Mouse (Mus musculus) right cerebral cortex, postnatal 36 days (tissue): Measurements from ENCODE around the gene Susd3.

ENCODE experiments used
- DNase-seq, 2 experiments: peaks; one replicate each; pipeline ENCODE4 v3.0.0; 2022; ENCODE audit warnings: low spot score in 2 of 2, mixed read lengths in 1 of 2

Gene Susd3

DNA sequence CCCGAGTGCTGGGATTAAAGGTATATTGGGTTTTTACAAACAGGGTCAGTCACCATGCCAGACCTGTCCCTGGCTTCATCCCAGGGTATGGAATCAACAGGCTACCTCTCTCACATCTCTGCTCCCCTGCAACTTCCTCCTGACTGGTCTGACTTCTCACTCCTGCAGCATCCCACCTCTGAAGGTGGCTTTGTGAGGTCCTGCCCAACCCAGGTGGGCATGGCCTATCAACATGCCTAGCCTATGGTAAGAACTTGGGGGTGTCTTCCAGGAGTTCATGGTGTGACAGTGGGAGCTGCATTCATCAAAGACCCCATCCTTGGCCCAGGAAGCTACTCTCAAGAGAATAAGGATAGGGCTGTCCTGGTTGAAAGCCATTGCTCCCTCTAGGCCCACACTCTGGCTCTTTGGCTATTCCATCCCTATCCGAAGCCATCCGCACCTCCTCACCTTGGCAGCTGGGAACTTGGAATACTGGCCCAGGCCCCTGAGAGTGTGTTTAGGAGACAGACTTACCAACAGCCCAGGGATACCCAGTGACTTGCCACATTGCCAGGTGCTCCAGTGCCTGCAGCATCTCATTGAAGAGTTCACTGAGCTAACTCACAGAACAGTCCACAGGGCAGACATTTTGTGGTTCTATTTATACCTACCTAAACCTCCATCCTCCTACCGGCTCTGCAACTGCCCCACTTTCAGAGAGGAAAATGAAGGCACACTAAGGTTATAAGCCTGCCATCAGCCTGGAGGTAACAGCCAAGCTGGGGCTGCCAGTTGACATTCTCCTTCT, 35.6 kb downstream of the Susd3 start:
- no peak for DNase-seq

DNA sequence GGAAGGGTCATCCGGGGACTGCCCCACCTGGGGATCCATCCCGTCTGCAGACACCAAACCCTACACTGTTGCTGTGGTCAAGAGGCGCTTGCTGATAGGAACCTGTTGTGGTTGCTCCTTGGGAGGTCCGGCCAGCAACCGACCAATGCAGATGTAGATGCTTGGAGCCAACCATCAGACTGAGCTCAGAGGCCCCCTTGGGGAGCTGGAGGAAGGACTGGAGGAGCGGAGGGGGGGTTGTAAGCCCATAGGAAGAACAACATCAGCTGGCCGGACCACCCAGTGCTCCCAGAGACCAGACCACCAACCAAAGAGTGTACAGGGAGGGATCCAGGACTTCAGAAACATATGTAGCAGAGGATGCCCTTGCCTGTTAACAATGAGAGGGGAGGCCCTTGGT, 39.2 kb downstream of the Susd3 start:
- no peak for DNase-seq

DNA sequence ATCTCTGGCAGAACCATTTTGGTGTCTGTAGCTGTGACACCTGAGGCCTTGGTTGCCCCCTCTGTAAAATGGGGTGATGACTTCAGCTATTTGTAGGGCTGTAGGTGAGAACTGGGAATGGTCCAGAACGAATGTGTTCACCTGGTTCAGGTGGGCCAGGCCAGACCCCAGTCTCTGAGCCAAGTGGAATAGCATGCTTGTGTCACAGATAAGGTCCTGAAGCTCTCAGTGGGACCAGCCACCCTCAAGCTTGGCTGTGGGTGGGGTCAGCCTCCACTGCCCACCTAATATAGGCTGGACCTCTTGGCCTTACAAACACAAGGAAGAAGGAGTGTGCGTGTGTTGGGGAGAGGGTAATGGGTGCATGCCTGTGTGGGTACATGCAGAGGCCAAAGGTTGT, 42.2 kb downstream of the Susd3 start:
- DNase-seq: no peak

DNA sequence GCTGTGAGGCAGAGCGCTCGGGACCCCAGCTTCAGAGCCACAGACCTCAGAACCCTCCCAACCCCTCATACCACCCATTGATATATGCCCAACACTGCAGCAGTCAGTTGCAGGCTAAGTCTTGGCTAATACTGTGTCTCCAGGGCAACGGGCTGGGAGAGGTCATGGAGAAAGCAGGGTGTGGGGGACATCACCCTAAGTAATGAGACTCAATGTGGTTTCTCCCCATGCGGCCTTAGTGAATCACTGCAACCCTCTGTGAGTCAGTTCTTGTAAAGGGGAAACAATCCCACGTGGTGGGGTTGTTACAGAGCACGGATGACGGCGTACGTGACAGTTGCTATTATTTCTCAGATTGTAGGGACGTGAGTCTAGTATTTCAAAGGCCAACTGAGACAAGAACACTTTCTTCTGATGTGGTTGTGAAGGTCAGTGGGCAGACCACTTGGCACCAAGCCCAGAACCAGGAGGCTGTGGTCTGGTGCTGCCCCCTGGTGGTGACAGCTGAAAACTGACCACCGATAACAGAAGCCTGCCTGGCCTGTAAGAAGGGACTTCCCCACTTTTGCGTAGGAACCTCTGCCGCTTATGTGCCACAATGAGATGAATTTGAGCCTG, 43.0 kb downstream of the Susd3 start:
- DNase-seq: peak; percentile 64 to 72

DNA sequence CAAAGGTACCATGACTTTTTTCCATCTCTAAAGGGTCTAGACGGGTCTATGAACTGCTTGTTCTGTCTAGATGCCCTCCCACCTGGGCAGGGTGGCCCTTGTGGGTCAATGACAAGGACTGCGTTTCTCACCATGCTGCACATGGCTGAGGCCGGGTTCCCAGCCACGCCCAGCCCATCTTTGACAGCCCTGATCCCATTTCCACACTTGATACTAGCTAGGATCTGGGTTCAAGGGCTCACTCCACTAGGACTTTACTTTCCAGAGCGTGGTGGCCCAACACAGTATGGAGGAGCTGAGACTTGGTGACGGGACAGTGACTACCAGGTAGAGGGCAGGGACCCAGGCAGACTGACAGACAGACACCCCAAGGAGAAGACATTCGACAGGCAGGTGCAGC, 46.0 kb downstream of the Susd3 start:
- DNase-seq: no peak

DNA sequence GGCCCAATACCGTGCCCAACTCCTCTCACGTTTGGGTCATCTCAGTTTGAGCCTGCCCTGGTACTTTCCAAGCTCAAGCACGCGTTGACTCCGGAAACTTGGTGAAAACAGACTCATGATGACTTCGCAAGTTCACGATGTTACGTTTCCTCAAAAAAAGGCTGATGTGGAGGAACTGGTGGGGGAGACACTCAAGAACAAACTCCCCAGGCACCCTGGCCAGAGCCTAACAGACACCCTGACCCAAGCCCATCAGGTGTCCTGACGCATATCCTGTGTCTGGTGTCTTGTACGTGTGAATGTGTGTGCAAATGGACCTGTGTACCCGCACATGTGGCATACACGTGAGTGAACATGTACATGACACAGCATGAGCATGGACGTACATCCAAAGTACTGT, 47.8 kb downstream of the Susd3 start:
- DNase-seq: no peak

DNA sequence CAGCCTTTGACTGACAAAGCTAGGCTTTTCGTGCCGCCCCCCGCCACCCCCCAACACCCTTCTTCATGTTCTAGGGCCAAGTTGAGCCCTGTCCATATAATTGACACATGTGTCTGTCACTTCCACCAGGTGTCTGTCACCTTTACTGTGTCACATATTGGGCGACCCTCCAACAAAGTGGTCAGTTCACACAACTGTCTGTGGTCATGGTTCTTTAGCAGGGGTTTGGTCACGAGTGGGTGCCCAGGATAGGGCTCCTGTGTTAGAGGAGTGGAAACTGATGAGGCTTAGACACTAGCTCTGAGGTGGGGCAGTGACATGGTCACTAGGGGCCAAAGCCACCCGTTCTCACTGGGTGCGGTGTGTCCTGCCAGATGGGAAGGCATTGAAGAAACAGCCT, 48.6 kb downstream of the Susd3 start:
- DNase-seq: no peak

DNA sequence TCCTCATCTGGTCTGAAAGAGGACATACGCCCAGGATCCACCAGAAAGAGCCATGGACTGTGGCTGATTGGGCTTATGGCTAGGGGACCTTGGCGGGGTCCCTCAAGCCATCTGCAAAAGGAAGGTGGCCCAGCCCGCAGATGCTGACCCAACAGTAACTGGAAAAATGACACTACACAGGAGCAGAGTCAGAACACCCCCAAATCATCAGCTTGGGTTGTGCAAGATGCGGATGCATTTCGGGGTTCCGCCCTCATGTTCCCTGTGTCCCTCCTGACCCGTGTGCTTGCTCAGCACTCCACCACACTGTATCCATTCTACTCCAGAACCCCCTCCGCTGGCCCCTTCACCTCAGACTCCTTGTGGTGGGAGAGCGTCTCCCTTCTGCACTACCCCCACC, 49.8 kb downstream of the Susd3 start:
- no peak for DNase-seq

DNA sequence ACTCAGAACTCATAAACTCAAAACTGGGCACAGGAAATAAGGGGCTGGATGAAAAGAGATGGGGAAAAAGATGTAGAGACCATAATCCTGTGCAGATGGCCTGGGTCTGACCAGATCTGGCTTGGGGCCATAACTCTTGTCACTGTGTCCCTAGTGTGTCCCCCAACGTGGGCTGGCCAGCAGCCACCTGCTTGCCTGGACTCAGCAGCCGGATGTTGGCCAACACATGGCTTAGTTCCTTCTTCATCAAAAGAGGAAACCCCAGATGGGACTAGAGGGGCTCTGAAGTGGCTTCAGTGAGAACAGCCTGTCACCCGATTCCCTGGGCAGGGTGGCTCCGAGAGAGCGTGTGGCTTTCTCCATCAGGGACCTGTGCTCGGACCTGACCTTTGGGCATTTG, 51.7 kb downstream of the Susd3 start:
- no peak for DNase-seq

DNA sequence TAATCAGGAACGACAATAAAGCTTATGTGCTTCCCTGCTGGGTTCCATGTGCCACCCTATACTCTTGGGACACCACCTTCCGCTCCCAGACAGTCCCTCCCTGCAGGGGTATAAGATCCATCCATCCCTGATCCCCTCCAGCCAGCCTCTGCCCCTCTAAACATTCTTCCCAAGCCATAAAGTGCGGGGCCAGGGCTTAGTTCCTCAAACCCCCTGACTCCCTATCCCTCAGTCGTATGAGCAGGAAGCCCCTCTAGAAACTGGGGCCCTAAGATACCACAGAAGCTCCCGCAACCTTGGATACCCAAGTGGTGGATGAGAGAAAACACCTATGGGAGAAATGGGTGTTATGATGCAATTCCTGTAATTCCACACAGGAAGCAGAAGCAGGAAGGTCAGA, 52.3 kb downstream of the Susd3 start:
- no peak for DNase-seq

DNA sequence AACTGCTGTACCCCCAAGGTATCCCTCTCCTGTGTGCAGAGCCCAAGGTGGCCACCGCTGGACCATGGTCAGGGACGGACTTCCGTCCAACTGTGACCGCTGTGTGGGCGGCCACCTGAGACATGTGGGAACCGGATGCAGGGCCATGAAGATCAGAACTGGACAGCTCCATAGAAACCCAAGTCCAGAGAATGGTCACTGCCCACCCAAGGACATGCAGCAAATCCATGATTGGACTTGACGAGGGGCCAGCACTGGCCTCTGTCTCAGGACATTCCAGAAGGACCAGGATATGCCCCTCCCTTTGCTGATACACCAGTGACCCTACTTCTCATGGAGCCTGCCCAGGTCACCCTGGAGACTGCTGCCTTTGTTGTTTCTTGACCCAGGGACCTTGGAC, 52.9 kb downstream of the Susd3 start:
- DNase-seq: no peak

DNA sequence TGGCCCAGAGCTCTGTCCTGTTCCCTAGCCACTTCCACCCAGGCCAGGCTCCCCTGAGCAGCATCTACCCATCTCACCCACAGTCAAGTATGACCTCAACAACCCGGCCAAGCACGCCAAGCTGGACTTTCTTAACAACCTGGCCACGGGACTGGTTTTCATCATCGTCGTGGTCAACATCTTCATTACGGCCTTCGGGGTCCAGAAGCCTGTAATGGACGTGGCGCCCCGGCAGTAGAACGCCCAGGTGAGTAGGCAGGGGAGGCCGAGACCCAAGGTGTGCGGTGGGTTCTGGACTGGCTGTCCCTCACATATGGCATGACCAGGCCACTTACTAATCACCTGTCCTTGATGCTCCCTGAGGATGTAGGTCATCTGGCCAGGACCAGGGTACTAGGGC, 53.7 kb downstream of the Susd3 start:
- DNase-seq: no peak

DNA sequence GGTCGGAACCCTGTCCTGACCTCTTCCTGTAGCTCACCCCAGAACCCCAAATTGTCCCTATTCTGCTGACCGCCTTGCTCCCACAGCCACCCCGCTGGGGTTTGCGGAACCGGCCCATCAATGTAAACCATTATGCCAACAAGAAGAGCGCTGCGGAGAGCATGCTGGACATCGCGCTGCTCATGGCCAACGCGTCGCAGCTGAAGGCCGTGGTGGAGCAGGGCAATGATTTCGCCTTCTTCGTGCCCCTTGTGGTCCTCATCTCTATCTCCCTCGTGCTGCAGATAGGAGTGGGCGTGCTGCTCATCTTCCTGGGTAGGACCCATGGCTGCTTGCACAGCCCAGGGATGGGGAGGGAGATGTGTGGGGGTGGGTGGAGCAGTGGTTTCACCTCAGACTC, 54.9 kb downstream of the Susd3 start:
- no peak for DNase-seq

DNA sequence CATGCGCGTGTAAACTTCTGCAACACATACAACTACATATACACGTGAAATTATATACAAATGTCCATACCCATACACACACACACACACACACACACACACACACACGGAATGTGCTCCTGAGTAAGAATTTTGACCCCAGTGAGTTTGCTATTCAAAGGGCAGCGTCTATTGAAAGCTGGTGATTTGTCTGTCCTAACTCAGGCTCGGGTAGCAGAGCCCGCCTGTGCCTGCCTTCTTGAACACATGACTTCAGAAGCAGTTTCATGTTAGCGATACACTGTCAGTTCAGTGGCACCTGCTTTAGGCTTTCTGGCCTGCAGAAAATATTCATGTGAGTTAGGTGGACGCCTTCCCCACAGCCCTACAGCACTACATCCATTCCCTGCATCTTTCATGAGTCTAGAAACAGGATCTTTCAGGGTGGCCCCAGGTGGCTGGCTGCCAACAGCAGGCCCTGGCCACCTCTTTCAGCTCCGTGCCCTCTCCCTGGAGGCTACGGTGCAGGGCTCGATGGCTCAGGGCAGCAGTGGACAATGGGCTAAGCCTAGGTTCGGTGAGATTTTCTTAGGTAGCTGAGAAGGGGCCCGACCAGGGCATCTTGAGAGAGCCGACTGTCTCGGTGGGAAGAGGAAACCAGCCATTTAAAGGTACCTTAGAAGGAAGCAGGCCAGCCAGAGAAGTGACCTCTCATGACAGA, 56.2 kb downstream of the Susd3 start:
- no peak for DNase-seq

DNA sequence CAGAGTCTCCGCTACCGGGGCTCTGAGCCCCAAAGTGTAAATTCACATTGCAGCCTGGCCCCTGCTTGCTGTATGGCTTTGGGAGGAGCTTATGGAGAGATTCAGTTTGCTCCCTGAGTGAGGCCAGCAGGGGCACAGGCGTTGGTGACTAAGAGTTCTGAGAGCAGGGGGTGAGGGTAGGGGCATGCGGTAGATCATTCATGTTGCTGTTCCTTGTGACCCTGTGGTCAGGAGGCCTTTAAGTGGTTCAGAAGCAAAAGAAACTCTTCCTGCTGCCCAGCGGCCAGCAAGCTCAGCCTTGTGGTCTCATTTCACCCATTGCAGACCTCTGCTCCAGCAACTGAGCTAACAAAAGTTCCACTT, 56.9 kb downstream of the Susd3 start:
- DNase-seq: no peak

DNA sequence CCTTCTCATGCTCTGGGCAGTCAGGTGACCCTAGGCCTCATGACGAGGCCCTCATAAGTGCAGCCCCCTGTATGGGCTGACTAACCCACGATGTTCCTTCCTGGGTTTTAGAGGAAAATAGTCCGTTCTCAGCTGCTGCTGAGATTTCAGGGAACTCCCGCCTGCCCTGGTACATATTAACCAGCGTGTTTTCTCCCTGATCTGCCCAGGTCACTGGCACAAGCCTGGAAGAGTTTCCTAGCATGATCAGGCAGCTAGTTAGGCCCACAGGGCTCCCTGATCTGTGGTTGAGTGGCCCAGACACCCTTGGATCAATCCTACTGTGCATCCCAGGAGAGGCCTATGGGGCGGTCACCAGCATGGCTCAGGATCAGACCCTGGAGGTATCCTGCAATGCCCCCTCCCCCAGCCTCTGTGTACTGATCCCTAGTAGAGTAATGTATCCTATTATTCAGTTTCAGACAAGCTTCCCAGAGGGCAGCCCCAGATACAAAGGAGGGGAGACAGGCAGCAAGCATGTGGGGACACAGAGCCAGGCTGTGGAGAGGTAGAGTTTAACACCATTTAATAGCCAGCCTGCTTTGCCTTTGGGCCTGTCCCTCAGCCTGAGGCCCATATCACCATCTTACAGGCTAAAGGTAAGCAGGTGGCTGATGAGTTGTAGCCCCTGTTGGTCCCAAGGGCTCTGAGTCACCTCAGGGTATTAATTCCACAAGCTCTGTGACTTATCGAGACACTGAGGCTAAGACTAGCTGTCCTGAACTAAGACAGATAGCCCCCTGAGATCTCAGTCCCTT, 57.4 kb downstream of the Susd3 start:
- no peak for DNase-seq

DNA sequence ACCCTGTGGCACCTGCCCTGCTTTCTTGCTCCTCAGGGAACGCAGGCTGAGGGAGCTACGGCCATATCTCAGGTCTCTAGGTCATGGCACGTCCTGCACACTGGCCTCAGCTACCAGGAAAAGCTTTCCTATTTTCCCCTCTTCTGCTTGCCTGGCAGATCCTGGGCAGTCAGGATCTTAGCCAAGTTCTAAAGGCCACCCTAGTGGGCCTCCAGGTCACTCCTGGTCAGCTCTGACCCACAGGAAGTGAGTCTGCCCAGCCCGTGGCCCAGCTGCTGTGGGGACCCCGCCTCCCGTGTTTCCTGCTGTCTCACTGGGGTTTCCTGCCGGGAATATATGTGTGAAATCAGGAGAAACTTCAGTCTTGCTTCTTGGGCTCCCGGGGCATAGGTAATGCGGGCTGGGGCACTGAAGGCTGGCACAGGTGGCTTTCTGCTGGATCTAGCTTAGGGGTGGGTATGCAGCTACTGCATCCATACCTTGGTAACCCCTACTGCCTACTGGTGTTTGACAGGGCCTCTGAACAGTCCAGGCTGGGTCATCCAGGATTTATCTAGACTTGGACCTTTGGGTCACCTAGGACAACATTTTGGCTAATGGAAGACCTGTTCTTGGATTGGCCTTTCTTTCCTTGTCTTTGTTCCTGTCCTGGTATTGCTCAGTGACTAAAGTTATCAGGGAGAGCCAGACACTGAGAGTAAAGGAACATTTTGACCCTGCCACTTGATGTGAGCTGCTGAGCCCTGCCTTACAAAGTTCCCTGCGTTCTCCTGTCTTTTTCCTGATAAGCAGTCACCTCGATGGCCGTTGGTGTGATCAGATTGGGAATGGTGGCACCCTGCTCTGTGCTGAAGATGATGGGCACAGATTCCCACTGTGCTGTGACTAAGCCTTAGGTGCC, 58.3 kb downstream of the Susd3 start:
- DNase-seq: no peak

DNA sequence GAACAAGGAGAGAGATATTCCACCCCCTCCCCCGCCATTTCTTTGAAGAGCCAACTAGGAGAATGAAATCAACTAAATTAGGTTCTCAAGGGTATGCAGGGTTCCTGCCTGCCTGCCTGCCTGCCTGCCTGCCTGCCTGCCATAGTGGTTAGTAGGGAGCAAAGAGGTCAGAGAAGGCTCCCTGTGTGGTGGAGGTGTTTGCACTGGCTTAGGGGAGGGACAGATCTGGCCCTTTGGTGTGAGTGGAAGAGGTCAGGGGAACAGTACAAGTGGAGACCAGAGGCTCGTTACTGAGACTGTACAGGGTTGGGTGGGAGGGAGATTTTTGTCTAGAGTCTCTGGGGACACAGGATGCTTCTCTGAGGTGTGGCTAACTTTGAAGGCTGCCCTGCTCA, 59.5 kb downstream of the Susd3 start:
- no peak for DNase-seq

DNA sequence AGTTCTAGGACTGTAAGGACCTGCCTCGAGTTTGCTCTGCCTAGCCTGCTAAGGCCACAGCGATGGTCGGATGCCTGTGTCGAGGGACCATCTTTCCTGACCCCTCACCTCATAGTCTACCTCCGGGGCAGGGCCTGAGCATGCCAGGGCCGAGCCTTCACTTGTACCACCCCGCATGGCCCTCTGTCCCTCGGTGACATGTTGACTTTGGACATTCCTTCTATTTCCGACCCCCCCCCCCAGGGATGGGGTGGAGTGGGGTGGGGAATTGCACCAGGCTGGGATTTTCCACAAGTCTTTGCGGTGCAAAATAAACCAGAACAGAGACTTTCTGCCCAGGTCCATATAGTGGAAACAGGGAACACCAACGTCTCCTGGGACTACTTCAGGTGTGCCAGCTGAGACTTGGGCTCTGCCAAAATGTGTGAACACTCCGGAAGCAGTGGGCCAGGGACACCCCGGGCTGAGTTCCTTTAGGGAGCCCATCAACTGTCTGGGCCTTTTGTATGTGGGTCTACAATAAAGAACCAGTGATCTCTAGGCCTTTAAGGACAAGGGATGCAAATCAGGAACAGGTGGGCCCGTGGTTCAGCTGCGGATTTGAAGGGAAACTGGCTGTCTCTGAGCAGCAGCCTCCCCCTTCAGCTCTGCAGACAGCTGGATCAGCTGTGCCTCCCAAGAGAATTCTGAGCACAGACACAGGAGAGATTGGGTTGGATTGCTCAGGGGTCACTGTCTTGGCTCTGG, 60.1 kb downstream of the Susd3 start:
- DNase-seq: no peak
